Mouse (Mus musculus): Measurements from ENCODE around the gene Elmo1. TPM values are rescaled to one million over a fixed set of nuclear protein-coding genes. Genes with fewer than 3 reads are reported as not detected.

Elmo1 gene
- polyA plus RNA-seq, 1 experiment from 2014 or later: 38.3 TPM

DNA sequence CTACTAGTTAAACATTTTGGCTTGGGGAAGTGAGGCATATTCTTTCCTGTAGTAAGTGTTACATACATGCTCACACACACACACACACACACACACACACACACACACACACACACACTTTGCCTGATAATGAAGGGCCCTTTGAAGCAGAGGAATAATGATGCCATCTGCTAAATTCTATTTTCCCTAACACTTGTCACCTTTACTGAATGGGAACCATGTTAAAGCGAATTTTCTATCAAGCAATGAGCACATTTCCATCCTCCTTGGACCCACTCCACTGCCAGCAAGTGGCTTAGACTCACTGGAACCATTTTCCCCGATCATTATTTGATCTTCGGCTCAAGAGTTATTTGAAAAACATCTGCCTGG is 8.2 kb downstream of the Elmo1 start:
- H3K27ac ChIP-seq (replicated peaks; ENCODE audit: low read depth, low read length): no peak overlapping the region
- no peak overlapping the region for H3K9ac ChIP-seq (replicated peaks; ENCODE audit: low read length)
- 75% methylated on average over 3 of the region's 3 CpGs for WGBS
- H3K4me1 ChIP-seq (ENCODE audit: control insufficient read depth, insufficient read depth, low read length): no peaks in the 10 kb centered on the region
- no peaks in the 10 kb centered on the region for H3K27me3 ChIP-seq (ENCODE audit: control insufficient read depth, insufficient read depth, low read length)
- H3K4me3 ChIP-seq (replicated peaks; ENCODE audit: low read depth, low read length): no peak overlapping the region
- ATAC-seq (ENCODE audit: low FRiP score, low TSS enrichment): no peak
- H3K36me3 ChIP-seq (ENCODE audit: control insufficient read depth, insufficient read depth, low read length): no peaks in the 10 kb centered on the region
- H3K9me3 ChIP-seq (ENCODE audit: control insufficient read depth, low read length): no peaks in the 10 kb centered on the region
- no peak for DNase-seq
- no peak overlapping the region for H3K4me2 ChIP-seq (ENCODE audit: low read length)

DNA sequence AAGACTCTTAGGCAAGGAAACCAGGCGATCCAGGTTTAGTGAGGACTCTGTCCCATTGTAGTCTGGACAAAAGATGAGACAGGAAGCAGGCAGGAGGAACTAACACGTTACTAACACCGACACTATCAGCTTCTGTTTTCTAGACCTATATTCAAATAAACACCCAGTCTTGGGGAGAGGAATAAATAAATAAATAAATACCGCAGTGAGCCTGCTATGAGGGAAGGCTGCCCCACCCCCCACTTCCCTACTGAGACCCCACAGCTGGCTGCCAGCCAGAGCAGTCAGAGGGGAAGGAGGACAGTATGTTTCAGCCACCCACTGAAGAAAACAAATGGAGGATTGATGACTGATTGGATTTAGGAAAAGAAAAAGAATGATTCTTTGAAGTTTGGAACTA is 9.2 kb downstream of the Elmo1 start:
- ATAC-seq (ENCODE audit: low FRiP score, low TSS enrichment): no peak
- no peak overlapping the region for H3K4me2 ChIP-seq (ENCODE audit: low read length)
- 10% methylated on average over 4 of the region's 4 CpGs for WGBS
- DNase-seq: no peak
- H3K4me1 ChIP-seq (ENCODE audit: control insufficient read depth, insufficient read depth, low read length): no peaks in the 10 kb centered on the region
- H3K27me3 ChIP-seq (ENCODE audit: control insufficient read depth, insufficient read depth, low read length): no peaks in the 10 kb centered on the region
- no peaks in the 10 kb centered on the region for H3K36me3 ChIP-seq (ENCODE audit: control insufficient read depth, insufficient read depth, low read length)
- H3K9ac ChIP-seq (replicated peaks; ENCODE audit: low read length): no peak overlapping the region
- no peak overlapping the region for H3K4me3 ChIP-seq (replicated peaks; ENCODE audit: low read depth, low read length)
- no peaks in the 10 kb centered on the region for H3K9me3 ChIP-seq (ENCODE audit: control insufficient read depth, low read length)
- H3K27ac ChIP-seq (replicated peaks; ENCODE audit: low read depth, low read length): no peak overlapping the region

DNA sequence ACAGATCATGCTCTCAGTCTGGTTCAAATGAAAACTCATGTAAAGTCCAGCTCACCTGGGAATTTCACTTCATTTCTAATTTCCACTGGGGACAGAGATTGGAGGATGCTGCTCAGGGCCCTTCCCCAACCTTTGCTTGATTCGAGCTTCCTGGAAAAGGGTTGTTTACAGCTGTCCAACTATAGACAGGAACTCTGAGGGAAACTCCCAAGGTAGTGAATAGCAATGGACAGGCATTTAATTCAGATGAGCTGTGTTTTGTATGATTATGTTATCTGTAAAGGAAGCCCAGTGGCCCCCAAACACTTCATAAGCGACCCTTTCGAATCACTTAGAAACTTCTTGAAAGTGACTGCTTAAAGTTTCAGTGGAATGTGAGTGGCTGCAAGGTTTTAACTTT is 10.0 kb downstream of the Elmo1 start:
- no peaks in the 10 kb centered on the region for H3K27me3 ChIP-seq (ENCODE audit: control insufficient read depth, insufficient read depth, low read length)
- DNase-seq (no peak), ATAC-seq (ENCODE audit: low FRiP score, low TSS enrichment) (no peak)
- no peak overlapping the region for H3K27ac ChIP-seq (replicated peaks; ENCODE audit: low read depth, low read length)
- 79% methylated on average over 3 of the region's 3 CpGs for WGBS
- H3K4me2 ChIP-seq (ENCODE audit: low read length): no peak overlapping the region
- no peaks in the 10 kb centered on the region for H3K4me1 ChIP-seq (ENCODE audit: control insufficient read depth, insufficient read depth, low read length)
- no peaks in the 10 kb centered on the region for H3K9me3 ChIP-seq (ENCODE audit: control insufficient read depth, low read length)
- no peak overlapping the region for H3K4me3 ChIP-seq (replicated peaks; ENCODE audit: low read depth, low read length)
- no peak overlapping the region for H3K9ac ChIP-seq (replicated peaks; ENCODE audit: low read length)
- H3K36me3 ChIP-seq (ENCODE audit: control insufficient read depth, insufficient read depth, low read length): no peaks in the 10 kb centered on the region

DNA sequence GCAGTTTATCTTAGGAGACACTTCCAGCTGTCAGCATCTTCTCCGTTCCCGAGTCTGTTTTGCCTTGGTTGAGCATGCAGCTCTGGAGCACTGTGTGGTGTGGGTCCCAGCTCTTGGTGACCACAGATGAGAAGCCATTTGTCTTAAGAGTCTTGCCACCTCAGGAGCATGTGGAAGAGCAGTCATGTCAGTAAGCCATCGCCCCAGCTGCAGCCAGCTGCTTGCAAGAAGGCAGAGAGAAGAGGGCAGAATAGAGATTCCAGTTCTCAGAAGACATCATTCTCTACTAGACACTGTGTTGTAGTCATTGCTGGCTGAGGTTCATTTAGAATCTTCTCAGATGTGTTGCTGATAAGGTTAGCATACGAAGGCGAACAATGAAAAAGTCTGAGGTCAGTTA is 11.3 kb downstream of the Elmo1 start:
- no peak overlapping the region for H3K4me3 ChIP-seq (replicated peaks; ENCODE audit: low read depth, low read length)
- no peaks in the 10 kb centered on the region for H3K9me3 ChIP-seq (ENCODE audit: control insufficient read depth, low read length)
- H3K27me3 ChIP-seq (ENCODE audit: control insufficient read depth, insufficient read depth, low read length): no peaks in the 10 kb centered on the region
- 90% methylated on average over 5 of the region's 5 CpGs for WGBS
- H3K4me1 ChIP-seq (ENCODE audit: control insufficient read depth, insufficient read depth, low read length): no peaks in the 10 kb centered on the region
- no peak overlapping the region for H3K9ac ChIP-seq (replicated peaks; ENCODE audit: low read length)
- no peak overlapping the region for H3K4me2 ChIP-seq (ENCODE audit: low read length)
- ATAC-seq (ENCODE audit: low FRiP score, low TSS enrichment): no peak
- DNase-seq: no peak
- no peak overlapping the region for H3K27ac ChIP-seq (replicated peaks; ENCODE audit: low read depth, low read length)
- H3K36me3 ChIP-seq (ENCODE audit: control insufficient read depth, insufficient read depth, low read length): no peaks in the 10 kb centered on the region

- no peaks in the 10 kb centered on the region for H3K27me3 ChIP-seq (ENCODE audit: control insufficient read depth, insufficient read depth, low read length)
- DNase-seq: no peak
- no peak overlapping the region for H3K4me2 ChIP-seq (ENCODE audit: low read length)
- no peaks in the 10 kb centered on the region for H3K4me1 ChIP-seq (ENCODE audit: control insufficient read depth, insufficient read depth, low read length)
- H3K9ac ChIP-seq (replicated peaks; ENCODE audit: low read length): no peak overlapping the region
- no peak overlapping the region for H3K27ac ChIP-seq (replicated peaks; ENCODE audit: low read depth, low read length)
- WGBS: 70% methylated on average over 2 of the region's 2 CpGs
- no peaks in the 10 kb centered on the region for H3K9me3 ChIP-seq (ENCODE audit: control insufficient read depth, low read length)
- H3K4me3 ChIP-seq (replicated peaks; ENCODE audit: low read depth, low read length): no peak overlapping the region
- no peaks in the 10 kb centered on the region for H3K36me3 ChIP-seq (ENCODE audit: control insufficient read depth, insufficient read depth, low read length)
- no peak for ATAC-seq (ENCODE audit: low FRiP score, low TSS enrichment)
Measured at GRCm38 (mm10) chr13:20104791-20105190, 14.4 kb downstream of the Elmo1 start.

GRCm38 (mm10) chr13:20105996-20106395 is 15.6 kb downstream of the Elmo1 start:
- no peak overlapping the region for H3K27ac ChIP-seq (replicated peaks; ENCODE audit: low read depth, low read length)
- H3K4me3 ChIP-seq (replicated peaks; ENCODE audit: low read depth, low read length): no peak overlapping the region
- DNase-seq: no peak
- H3K36me3 ChIP-seq (ENCODE audit: control insufficient read depth, insufficient read depth, low read length): no peaks in the 10 kb centered on the region
- no peaks in the 10 kb centered on the region for H3K9me3 ChIP-seq (ENCODE audit: control insufficient read depth, low read length)
- no peaks in the 10 kb centered on the region for H3K27me3 ChIP-seq (ENCODE audit: control insufficient read depth, insufficient read depth, low read length)
- H3K4me1 ChIP-seq (ENCODE audit: control insufficient read depth, insufficient read depth, low read length): no peaks in the 10 kb centered on the region
- no peak for ATAC-seq (ENCODE audit: low FRiP score, low TSS enrichment)
- H3K4me2 ChIP-seq (ENCODE audit: low read length): no peak overlapping the region
- 90% methylated on average over 2 of the region's 2 CpGs for WGBS
- no peak overlapping the region for H3K9ac ChIP-seq (replicated peaks; ENCODE audit: low read length)

GRCm38 (mm10) chr13:20107953-20108498 is 17.6 kb downstream of the Elmo1 start:
- Histone ChIP-seq H3K4me2 (ENCODE audit: low read length) (no peak overlapping the region), H3K9ac (replicated peaks; ENCODE audit: low read length) (no peak overlapping the region), H3K4me1 (ENCODE audit: control insufficient read depth, insufficient read depth, low read length) (no peaks in the 10 kb centered on the region), H3K27me3 (ENCODE audit: control insufficient read depth, insufficient read depth, low read length) (no peaks in the 10 kb centered on the region), H3K4me3 (replicated peaks; ENCODE audit: low read depth, low read length) (no peak overlapping the region), H3K36me3 (ENCODE audit: control insufficient read depth, insufficient read depth, low read length) (no peaks in the 10 kb centered on the region), H3K9me3 (ENCODE audit: control insufficient read depth, low read length) (no peaks in the 10 kb centered on the region), H3K27ac (replicated peaks; ENCODE audit: low read depth, low read length) (no peak overlapping the region)
- WGBS: 89% methylated on average over 5 of the region's 5 CpGs
- ATAC-seq (ENCODE audit: low FRiP score, low TSS enrichment): no peak
- DNase-seq: no peak

GRCm38 (mm10) chr13:20108956-20109355 is 18.6 kb downstream of the Elmo1 start:
- Histone ChIP-seq H3K36me3 (ENCODE audit: control insufficient read depth, insufficient read depth, low read length) (no peaks in the 10 kb centered on the region), H3K27ac (replicated peaks; ENCODE audit: low read depth, low read length) (no peak overlapping the region), H3K27me3 (ENCODE audit: control insufficient read depth, insufficient read depth, low read length) (no peaks in the 10 kb centered on the region), H3K4me2 (ENCODE audit: low read length) (no peak overlapping the region), H3K9me3 (ENCODE audit: control insufficient read depth, low read length) (no peaks in the 10 kb centered on the region), H3K4me1 (ENCODE audit: control insufficient read depth, insufficient read depth, low read length) (no peaks in the 10 kb centered on the region), H3K4me3 (replicated peaks; ENCODE audit: low read depth, low read length) (no peak overlapping the region), H3K9ac (replicated peaks; ENCODE audit: low read length) (no peak overlapping the region)
- ATAC-seq (ENCODE audit: low FRiP score, low TSS enrichment) (no peak), DNase-seq (no peak)
- 45% methylated on average over 10 of the region's 10 CpGs for whole genome bisulfite sequencing

DNA sequence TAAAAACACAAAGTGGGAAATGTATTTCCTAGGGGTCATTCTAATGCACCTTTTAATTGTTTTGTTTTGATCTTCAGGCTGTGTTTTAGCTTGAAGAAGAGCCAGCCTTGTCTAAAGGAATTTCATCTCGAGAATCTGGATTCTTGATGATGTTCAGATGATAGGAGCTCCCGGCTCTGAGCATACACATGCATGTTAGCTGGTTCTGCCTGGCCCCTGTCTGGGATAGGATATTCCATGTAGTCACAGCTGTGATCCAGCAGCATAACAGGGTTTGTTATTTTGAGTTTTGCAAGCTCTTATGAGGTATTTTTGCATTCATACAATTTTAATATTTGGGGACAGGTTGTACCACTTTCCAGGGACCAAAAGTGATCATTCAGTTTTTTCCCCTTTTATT is 19.1 kb downstream of the Elmo1 start:
- Histone ChIP-seq H3K4me1 (ENCODE audit: control insufficient read depth, insufficient read depth, low read length) (no peaks in the 10 kb centered on the region), H3K27ac (replicated peaks; ENCODE audit: low read depth, low read length) (no peak overlapping the region), H3K9me3 (ENCODE audit: control insufficient read depth, low read length) (no peaks in the 10 kb centered on the region), H3K4me3 (replicated peaks; ENCODE audit: low read depth, low read length) (no peak overlapping the region), H3K9ac (replicated peaks; ENCODE audit: low read length) (no peak overlapping the region), H3K4me2 (ENCODE audit: low read length) (no peak overlapping the region), H3K36me3 (ENCODE audit: control insufficient read depth, insufficient read depth, low read length) (no peaks in the 10 kb centered on the region), H3K27me3 (ENCODE audit: control insufficient read depth, insufficient read depth, low read length) (no peaks in the 10 kb centered on the region)
- peak; percentile 37 for DNase-seq
- no peak for ATAC-seq (ENCODE audit: low FRiP score, low TSS enrichment)
- 48% methylated on average over 2 of the region's 2 CpGs for WGBS
